Mouse (Mus musculus): ENCODE results near the gene B430305J03Rik. TPM values are rescaled to one million over a fixed set of nuclear protein-coding genes. Genes with fewer than 3 reads are reported as not detected.

B430305J03Rik gene
- polyA plus RNA-seq (2014; fragmentation: Illumina TruSeq; extraction: RNeasy Lipid Tissue Mini Kit (QIAGEN cat#74804); ENCODE audit: low replicate concordance), result not detected

GRCm38 (mm10) chr3:61365779-61366373 is at the start of gene B430305J03Rik:
Gene B430305J03Rik (minus strand): TSS chr3:61365951.

GRCm38 (mm10) chr3:61361338-61361737 is 4.4 kb downstream of the B430305J03Rik start, which contains the start of gene Rap2b:
Gene Rap2b (plus strand): TSS chr3:61361638.

Other genes starting within 250 kb of the B430305J03Rik start
- gene Rap2b, start 4.3 kb downstream of the B430305J03Rik start, polyA plus RNA-seq (2014; fragmentation: Illumina TruSeq; extraction: RNeasy Lipid Tissue Mini Kit (QIAGEN cat#74804); ENCODE audit: low replicate concordance), result 5.0 TPM

Data from small intestine, adult 10 weeks (tissue).